Mouse (Mus musculus) cortical plate, adult 2 months (tissue): ENCODE results near the gene Kank2.

Source experiments
- CTCF ChIP-seq: fragments of 200-500 bp; IDR thresholded peaks from 2 replicates; pipeline ENCODE4 v1.5.1; 2011; ENCODE audit warnings: mild to moderate bottlenecking, control low read depth, low read length; ENCODE audit not compliant: insufficient read depth; ENCODE audit errors: extremely low read depth
- POLR2A ChIP-seq: fragments of 200-500 bp; IDR thresholded peaks from 2 replicates; pipeline ENCODE4 v1.6.1; 2011; ENCODE audit warnings: mild to moderate bottlenecking, low read length, control low read depth; ENCODE audit not compliant: insufficient read depth; ENCODE audit errors: extremely low read depth

DNA sequence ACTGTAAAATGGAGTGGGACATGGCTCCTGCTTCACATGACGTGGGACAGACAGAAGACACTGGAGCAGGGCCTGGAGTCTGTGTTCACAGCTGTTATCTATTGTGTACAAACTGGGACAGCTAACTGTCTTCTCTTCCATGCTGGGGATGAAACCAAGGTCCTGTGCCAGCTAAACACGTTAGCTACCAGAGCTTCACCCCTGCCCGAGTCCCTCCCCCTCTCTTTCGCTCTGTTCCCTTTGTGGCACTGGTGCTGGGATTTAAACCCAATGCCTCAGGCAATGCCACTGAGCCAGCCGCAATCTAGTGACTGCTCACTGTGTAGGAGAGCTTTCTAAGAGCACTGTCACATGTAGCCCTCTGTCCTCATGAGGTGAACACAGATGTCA lies 31.9 kb upstream of the Kank2 start:
- no peak for TF ChIP-seq POLR2A
- no peak for TF ChIP-seq CTCF
